Mouse (Mus musculus): ENCODE data around the gene Aspscr1. TPM values are rescaled to one million over a fixed set of nuclear protein-coding genes. Genes with fewer than 3 reads are reported as not detected.
A peak's percentile ranks its signal among the peaks of the same experiment; 100 is the strongest.

The Aspscr1 gene
- polyA plus RNA-seq, 1 experiment, result 95.8 TPM

GRCm38 (mm10) chr11:120641255-120641654, 31.5 kb upstream of the Aspscr1 start:
- 0 out of 2 replicates have a peak, but pooled peaks cover 3% of the 10 kb centered on the region for H3K4me1 ChIP-seq (ENCODE audit: control insufficient read depth, insufficient read depth, low read length)
- no peak overlapping the region for H3K4me3 ChIP-seq (replicated peaks; ENCODE audit: extremely low read depth, low read depth, low read length)
- DNase-seq, result no peak
- 61% methylated on average over 9 of the region's 9 CpGs for WGBS
- no peak for TF ChIP-seq CTCF (IDR thresholded peaks at IDR 0.05; ENCODE audit: insufficient read depth, low read length)
- TF ChIP-seq POLR2A (IDR thresholded peaks at IDR 0.05; ENCODE audit: borderline replicate concordance, extremely low read depth, low read depth, low read length), result no peak

- Histone ChIP-seq H3K4me1 (ENCODE audit: control insufficient read depth, insufficient read depth, low read length) (0 out of 2 replicates have a peak, but pooled peaks cover 3% of the 10 kb centered on the region), H3K4me3 (replicated peaks; ENCODE audit: extremely low read depth, low read depth, low read length) (no peak overlapping the region)
- 77% methylated on average over 8 of the region's 8 CpGs for WGBS
- DNase-seq, result no peak
- no peak for TF ChIP-seq POLR2A (IDR thresholded peaks at IDR 0.05; ENCODE audit: borderline replicate concordance, extremely low read depth, low read depth, low read length)
- no peak for TF ChIP-seq CTCF (IDR thresholded peaks at IDR 0.05; ENCODE audit: insufficient read depth, low read length)
These were observed 30.9 kb upstream of the Aspscr1 start for GRCm38 (mm10) chr11:120641869-120642268.

- Histone ChIP-seq H3K4me1 (ENCODE audit: control insufficient read depth, insufficient read depth, low read length) (0 out of 2 replicates have a peak, but pooled peaks cover 3% of the 10 kb centered on the region), H3K4me3 (replicated peaks; ENCODE audit: extremely low read depth, low read depth, low read length) (peak overlapping the region; percentile 60)
- 1% methylated on average over 18 of the region's 18 CpGs for WGBS
- TF ChIP-seq POLR2A (IDR thresholded peaks at IDR 0.05; ENCODE audit: borderline replicate concordance, extremely low read depth, low read depth, low read length) (no peak), CTCF (IDR thresholded peaks at IDR 0.05; ENCODE audit: insufficient read depth, low read length) (no peak)
- DNase-seq, result no peak
These were observed 29.7 kb upstream of the Aspscr1 start for GRCm38 (mm10) chr11:120642939-120643600.

DNA sequence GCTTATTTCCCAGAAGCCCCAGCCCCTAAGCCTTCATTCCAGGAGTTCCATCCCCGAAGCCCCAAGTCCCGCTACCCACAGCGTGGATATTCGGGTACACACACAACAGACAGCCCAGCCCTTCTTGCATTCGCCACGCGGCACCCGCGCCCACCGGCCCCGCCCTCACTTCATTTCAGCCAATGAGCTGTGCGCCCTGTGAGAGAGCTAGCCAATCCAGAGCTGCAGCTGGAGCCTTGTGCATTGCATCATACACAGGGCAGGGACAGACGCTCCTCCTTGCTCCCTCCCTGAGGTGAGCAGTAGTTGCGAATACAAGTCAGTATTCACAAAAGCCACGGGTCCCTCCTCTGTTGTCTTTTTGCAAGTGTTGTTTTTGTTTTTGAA, 29.2 kb upstream of the Aspscr1 start, which contains the start of gene Pycr1:
Gene Pycr1 (minus strand): TSS at position 169 of the 387 bp plus-strand sequence.
- peak within 1 kb of the TSS; percentile 60 for H3K4me3 ChIP-seq (replicated peaks; ENCODE audit: extremely low read depth, low read depth, low read length)
- DNase-seq, result peak; percentile 93
- 0 out of 2 replicates have a peak, but pooled peaks cover 3% of the 10 kb centered on the region for H3K4me1 ChIP-seq (ENCODE audit: control insufficient read depth, insufficient read depth, low read length)

DNA sequence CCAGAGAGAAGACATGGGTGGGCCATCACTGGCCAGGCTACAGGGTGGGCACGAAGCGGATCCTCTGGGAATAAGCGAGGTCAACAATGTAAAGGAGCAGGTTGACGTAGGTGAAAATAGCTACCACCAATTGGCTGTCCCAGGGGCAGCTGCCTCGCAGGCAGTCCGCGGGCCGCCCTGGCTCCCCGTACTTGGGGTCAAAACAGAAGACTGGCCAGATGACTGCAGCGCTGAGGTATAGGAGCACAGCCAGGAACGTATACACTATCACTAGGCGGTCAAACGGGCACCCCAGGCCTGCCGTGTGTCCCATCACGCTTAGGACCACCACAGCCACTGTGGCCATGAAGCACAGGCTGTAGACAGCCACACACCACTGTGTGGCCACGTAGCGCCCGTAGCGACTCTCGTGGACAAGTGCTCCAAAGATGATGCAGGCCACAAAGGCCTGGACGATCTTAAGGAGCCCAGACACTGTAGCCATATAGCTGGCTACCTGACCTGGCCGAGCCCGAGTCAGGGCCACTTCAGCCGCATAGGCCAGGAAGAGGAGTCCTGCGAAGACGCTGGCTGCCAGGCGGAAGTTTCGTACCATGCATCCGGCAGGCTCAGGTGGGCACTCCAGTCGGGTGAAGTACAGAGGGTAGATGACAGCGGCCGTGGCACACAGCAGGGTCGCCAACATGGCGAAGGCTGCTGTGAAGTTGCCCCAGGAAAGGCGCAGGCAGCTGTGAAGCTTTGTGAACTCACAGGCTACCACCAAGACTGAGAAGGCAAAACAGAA, 25.5 kb upstream of the Aspscr1 start:
- Histone ChIP-seq H3K4me3 (replicated peaks; ENCODE audit: extremely low read depth, low read depth, low read length) (no peak overlapping the region), H3K4me1 (ENCODE audit: control insufficient read depth, insufficient read depth, low read length) (0 out of 2 replicates have a peak, but pooled peaks cover 3% of the 10 kb centered on the region)
- TF ChIP-seq POLR2A (IDR thresholded peaks at IDR 0.05; ENCODE audit: borderline replicate concordance, extremely low read depth, low read depth, low read length) (no peak), CTCF (IDR thresholded peaks at IDR 0.05; ENCODE audit: insufficient read depth, low read length) (no peak)
- DNase-seq, result no peak
- 79% methylated on average over 35 of the region's 35 CpGs for WGBS

More for the DNA sequence above, 29.2 kb upstream of the Aspscr1 start, which contains the start of gene Pycr1:
- no peak for TF ChIP-seq CTCF (IDR thresholded peaks at IDR 0.05; ENCODE audit: insufficient read depth, low read length)
- TF ChIP-seq POLR2A (IDR thresholded peaks at IDR 0.05; ENCODE audit: borderline replicate concordance, extremely low read depth, low read depth, low read length), result no peak
- WGBS, result 1% methylated on average over 15 of the region's 15 CpGs

DNA sequence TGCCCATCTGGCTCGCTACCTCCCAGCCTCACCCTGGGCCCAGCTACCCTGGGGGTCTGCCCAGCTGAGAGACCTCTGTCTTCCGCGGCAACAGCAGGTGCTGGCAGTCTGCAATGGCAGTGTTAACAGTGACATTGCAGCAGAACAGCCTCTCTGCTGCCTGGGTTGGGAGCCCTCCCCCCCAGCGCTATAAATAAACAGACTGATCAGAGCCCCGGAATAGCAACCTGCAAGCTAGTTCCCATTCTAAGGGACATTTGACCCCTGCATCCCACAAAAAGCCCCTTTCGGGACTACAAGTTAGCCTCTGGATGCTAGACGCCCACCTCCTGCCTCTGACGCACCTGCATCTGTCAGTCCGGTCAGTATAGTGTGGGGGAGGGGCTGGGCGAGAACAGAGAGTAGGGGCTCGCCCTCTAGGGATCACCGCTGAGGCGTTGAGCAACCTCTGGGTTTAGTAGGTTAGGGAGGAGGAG, 24.7 kb upstream of the Aspscr1 start, which contains the start of gene Myadml2:
Gene Myadml2 (minus strand): TSS at position 158 of the 476 bp plus-strand sequence.
- 11% methylated on average over 13 of the region's 13 CpGs for WGBS
- no peak for DNase-seq
- Histone ChIP-seq H3K4me3 (replicated peaks; ENCODE audit: extremely low read depth, low read depth, low read length) (peak within 1 kb of the TSS; percentile 40), H3K4me1 (ENCODE audit: control insufficient read depth, insufficient read depth, low read length) (0 out of 2 replicates have a peak, but pooled peaks cover 2% of the 10 kb centered on the region)
- TF ChIP-seq CTCF (IDR thresholded peaks at IDR 0.05; ENCODE audit: insufficient read depth, low read length) (no peak), POLR2A (IDR thresholded peaks at IDR 0.05; ENCODE audit: borderline replicate concordance, extremely low read depth, low read depth, low read length) (no peak)

GRCm38 (mm10) chr11:120651872-120652271, 20.9 kb upstream of the Aspscr1 start:
- Histone ChIP-seq H3K4me3 (replicated peaks; ENCODE audit: extremely low read depth, low read depth, low read length) (no peak overlapping the region), H3K4me1 (ENCODE audit: control insufficient read depth, insufficient read depth, low read length) (no peaks in the 10 kb centered on the region)
- 64% methylated on average over 3 of the region's 3 CpGs for WGBS
- TF ChIP-seq CTCF (IDR thresholded peaks at IDR 0.05; ENCODE audit: insufficient read depth, low read length), result 0 out of 2 replicates have a peak, but pooled peaks have one; percentile 18
- no peak for TF ChIP-seq POLR2A (IDR thresholded peaks at IDR 0.05; ENCODE audit: borderline replicate concordance, extremely low read depth, low read depth, low read length)
- no peak for DNase-seq

- Histone ChIP-seq H3K4me1 (ENCODE audit: control insufficient read depth, insufficient read depth, low read length) (no peaks in the 10 kb centered on the region), H3K4me3 (replicated peaks; ENCODE audit: extremely low read depth, low read depth, low read length) (no peak overlapping the region)
- TF ChIP-seq CTCF (IDR thresholded peaks at IDR 0.05; ENCODE audit: insufficient read depth, low read length), result no peak
- TF ChIP-seq POLR2A (IDR thresholded peaks at IDR 0.05; ENCODE audit: borderline replicate concordance, extremely low read depth, low read depth, low read length), result no peak
- WGBS, result 68% methylated on average over 3 of the region's 3 CpGs
- DNase-seq, result no peak
These were observed 18.0 kb upstream of the Aspscr1 start for GRCm38 (mm10) chr11:120654741-120655140.

DNA sequence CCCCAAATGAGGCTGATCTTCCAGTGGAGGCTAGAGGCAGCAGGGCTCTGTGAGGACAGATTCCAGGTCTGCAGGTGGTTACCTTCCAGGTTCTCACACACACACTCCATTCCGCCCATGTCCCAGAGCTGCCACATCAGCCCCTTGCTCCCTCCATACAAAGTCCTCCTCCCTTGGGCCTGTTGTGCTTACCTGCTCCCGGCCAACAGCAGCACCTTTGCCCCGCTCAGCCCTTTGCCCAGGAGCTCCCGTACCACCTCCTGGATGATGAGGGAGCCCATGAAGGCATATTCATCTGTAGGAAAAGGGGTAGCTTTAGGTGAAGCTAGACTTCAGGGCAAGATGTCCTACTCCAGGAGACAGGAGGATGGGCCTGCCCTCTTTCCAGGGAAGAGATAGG, 15.5 kb upstream of the Aspscr1 start:
- Histone ChIP-seq H3K4me1 (ENCODE audit: control insufficient read depth, insufficient read depth, low read length) (0 out of 2 replicates have a peak, but pooled peaks cover 2% of the 10 kb centered on the region), H3K4me3 (replicated peaks; ENCODE audit: extremely low read depth, low read depth, low read length) (no peak overlapping the region)
- 86% methylated on average over 4 of the region's 4 CpGs for WGBS
- no peak for DNase-seq
- no peak for TF ChIP-seq CTCF (IDR thresholded peaks at IDR 0.05; ENCODE audit: insufficient read depth, low read length)
- TF ChIP-seq POLR2A (IDR thresholded peaks at IDR 0.05; ENCODE audit: borderline replicate concordance, extremely low read depth, low read depth, low read length), result no peak
